Mouse (Mus musculus): ENCODE data around the gene Dbh. TPM values are rescaled to one million over a fixed set of nuclear protein-coding genes. Genes with fewer than 3 reads are reported as not detected.

The Dbh gene
- polyA plus RNA-seq, 1 experiment from 2014 or later = 0.69 TPM

DNA sequence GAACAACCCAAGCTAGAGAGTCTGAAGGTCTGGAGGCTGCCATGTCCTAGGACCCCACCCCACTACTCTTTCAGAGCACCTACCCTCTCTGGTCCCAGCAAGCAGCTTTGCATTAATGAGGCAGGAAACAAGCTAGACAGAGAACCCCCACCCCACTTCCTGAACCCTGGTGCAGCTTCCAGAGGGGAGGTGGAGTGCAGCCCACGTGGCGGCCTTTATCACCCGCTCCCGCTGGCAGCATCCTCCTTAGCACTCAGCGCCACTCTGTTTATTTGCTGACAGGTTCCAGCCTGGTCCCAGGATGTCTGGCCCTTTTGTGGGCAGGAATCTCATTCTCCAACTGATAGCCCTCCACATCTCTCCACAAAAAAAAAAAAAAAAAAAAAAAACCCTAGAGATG lies 44.8 kb downstream of the Dbh start:
- Histone ChIP-seq H3K9me3 (no peaks in the 10 kb centered on the region), H3K27me3 (ENCODE audit: insufficient read depth, poor library complexity, severe bottlenecking) (peaks cover 17% of the 10 kb centered on the region; the same call in 1 of the 2 replicates), H3K4me3 (peak overlapping the region; percentile 27; the same call in 1 of the 2 replicates), H3K36me3 (no peaks in the 10 kb centered on the region), H3K4me1 (peaks cover 86% of the 10 kb centered on the region), H3K27ac (peak overlapping the region; percentile 90)
- peak; percentile 87 for DNase-seq (ENCODE audit: low spot score)
- 10% methylated on average over 5 of the region's 5 CpGs for WGBS

GRCm38 (mm10) chr2:27210255-27210654 lies 45.2 kb downstream of the Dbh start:
- Histone ChIP-seq H3K36me3 (no peaks in the 10 kb centered on the region), H3K9me3 (no peaks in the 10 kb centered on the region), H3K27me3 (ENCODE audit: insufficient read depth, poor library complexity, severe bottlenecking) (peaks cover 17% of the 10 kb centered on the region; the same call in 1 of the 2 replicates), H3K27ac (peak overlapping the region; percentile 90), H3K4me1 (peaks cover 90% of the 10 kb centered on the region), H3K4me3 (no peak overlapping the region)
- DNase-seq (ENCODE audit: low spot score) = no peak
- 35% methylated on average over 7 of the region's 7 CpGs for WGBS

DNA sequence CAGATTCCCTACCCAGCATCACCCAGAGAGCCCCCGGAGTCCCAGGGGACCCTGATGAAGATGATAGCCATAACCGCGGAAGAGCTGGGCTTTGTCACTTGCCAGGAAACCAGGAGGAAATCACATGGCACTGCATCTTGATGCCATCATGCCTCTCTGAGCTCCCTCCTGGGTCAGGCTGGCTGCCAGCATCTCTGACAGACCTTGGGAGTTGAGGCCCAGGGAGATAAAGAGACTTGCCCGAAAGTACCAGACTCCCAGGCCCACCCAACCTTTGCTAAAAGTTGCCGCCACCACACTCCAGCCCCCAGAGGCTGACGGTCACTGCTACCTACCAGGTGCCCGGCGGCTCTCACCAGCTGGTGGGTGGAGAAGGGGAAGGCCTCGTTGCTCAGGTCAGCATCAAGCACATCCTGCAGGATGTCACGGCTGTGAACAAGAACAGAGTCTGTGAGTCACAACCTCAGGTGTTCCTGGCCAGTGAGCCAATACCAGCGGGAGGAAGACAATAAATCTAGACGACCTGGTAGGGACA lies 45.7 kb downstream of the Dbh start:
- H3K4me3 ChIP-seq = no peak overlapping the region
- H3K4me1 ChIP-seq = peaks cover 87% of the 10 kb centered on the region
- 73% methylated on average over 12 of the region's 12 CpGs for WGBS
- no peak for DNase-seq (ENCODE audit: low spot score)
- H3K36me3 ChIP-seq = no peaks in the 10 kb centered on the region
- no peaks in the 10 kb centered on the region for H3K9me3 ChIP-seq
- peak overlapping the region; percentile 90 for H3K27ac ChIP-seq
- H3K27me3 ChIP-seq (ENCODE audit: insufficient read depth, poor library complexity, severe bottlenecking) = peaks cover 17% of the 10 kb centered on the region; the same call in 1 of the 2 replicates

GRCm38 (mm10) chr2:27211966-27212893 lies 47.2 kb downstream of the Dbh start:
- 64% methylated on average over 8 of the region's 8 CpGs for WGBS
- H3K4me1 ChIP-seq = peaks cover 78% of the 10 kb centered on the region

GRCm38 (mm10) chr2:27215537-27215936 lies 50.5 kb downstream of the Dbh start:
- Histone ChIP-seq H3K4me1 (peaks cover 78% of the 10 kb centered on the region), H3K27ac (peak overlapping the region; percentile 90; the same call in 1 of the 2 replicates)
- WGBS = 81% methylated on average over 2 of the region's 2 CpGs

More at GRCm38 (mm10) chr2:27211966-27212893, 47.2 kb downstream of the Dbh start:
- DNase-seq (ENCODE audit: low spot score) = no peak
- Histone ChIP-seq H3K27ac (peak overlapping the region; percentile 90), H3K4me3 (no peak overlapping the region), H3K9me3 (no peaks in the 10 kb centered on the region), H3K27me3 (ENCODE audit: insufficient read depth, poor library complexity, severe bottlenecking) (peaks cover 17% of the 10 kb centered on the region; the same call in 1 of the 2 replicates), H3K36me3 (no peaks in the 10 kb centered on the region)

DNA sequence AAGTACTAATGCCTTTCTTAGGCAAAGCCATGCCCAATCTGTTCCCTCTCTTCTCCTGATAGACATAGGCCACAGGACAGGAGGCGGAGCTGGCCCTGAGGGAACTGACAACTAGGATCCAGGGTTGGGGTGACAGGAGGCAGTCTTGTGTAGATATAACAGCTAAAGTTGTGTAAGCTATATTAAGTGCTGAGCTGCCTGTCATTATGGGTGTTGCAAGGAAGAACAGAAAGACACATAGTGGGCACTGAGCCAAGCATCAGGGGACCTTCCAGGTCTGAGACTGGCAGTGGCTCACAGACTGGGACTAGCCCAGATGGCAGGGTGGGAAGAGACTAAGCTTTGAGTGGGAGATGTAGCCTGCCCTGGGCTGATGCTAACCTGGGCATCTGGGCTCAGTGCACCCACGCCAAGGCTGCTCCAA lies 53.1 kb downstream of the Dbh start:
- 64% methylated on average over 2 of the region's 2 CpGs for WGBS
- peak; percentile 85 for DNase-seq (ENCODE audit: low spot score)
- H3K27ac ChIP-seq = peak overlapping the region; percentile 72; the same call in 1 of the 2 replicates
- H3K4me3 ChIP-seq = no peak overlapping the region
- H3K9me3 ChIP-seq = no peaks in the 10 kb centered on the region
- H3K4me1 ChIP-seq = peaks cover 55% of the 10 kb centered on the region
- no peaks in the 10 kb centered on the region for H3K36me3 ChIP-seq
- H3K27me3 ChIP-seq (ENCODE audit: insufficient read depth, poor library complexity, severe bottlenecking) = peaks cover 10% of the 10 kb centered on the region

More at GRCm38 (mm10) chr2:27215537-27215936, 50.5 kb downstream of the Dbh start:
- Histone ChIP-seq H3K36me3 (no peaks in the 10 kb centered on the region), H3K9me3 (no peaks in the 10 kb centered on the region), H3K27me3 (ENCODE audit: insufficient read depth, poor library complexity, severe bottlenecking) (peaks cover 8% of the 10 kb centered on the region; the same call in 1 of the 2 replicates), H3K4me3 (no peak overlapping the region)
- DNase-seq (ENCODE audit: low spot score) = no peak

DNA sequence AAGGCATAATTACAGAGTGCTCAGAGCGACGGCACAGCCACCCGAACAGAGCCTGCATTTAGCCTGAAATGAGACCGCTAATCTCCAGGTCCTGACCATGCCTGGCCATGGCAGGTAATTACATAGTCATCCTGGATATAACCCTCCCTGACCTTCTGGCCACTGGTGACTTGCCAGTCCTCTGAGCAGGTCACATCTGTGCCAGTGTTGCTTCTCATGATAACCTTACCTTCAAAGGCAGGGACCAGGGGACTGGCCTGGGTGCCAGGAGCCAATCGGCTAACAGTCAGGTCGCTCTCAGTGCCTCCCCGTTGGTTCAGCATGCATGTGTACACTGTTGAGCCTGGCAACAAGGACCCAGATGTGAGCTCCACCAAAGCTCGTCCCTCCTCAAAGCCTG lies 53.5 kb downstream of the Dbh start:
- Histone ChIP-seq H3K36me3 (no peaks in the 10 kb centered on the region), H3K27ac (peak overlapping the region; percentile 72; the same call in 1 of the 2 replicates), H3K4me1 (peaks cover 51% of the 10 kb centered on the region), H3K9me3 (no peaks in the 10 kb centered on the region), H3K4me3 (no peak overlapping the region), H3K27me3 (ENCODE audit: insufficient read depth, poor library complexity, severe bottlenecking) (peaks cover 10% of the 10 kb centered on the region)
- WGBS = 81% methylated on average over 8 of the region's 8 CpGs
- DNase-seq (ENCODE audit: low spot score) = no peak

DNA sequence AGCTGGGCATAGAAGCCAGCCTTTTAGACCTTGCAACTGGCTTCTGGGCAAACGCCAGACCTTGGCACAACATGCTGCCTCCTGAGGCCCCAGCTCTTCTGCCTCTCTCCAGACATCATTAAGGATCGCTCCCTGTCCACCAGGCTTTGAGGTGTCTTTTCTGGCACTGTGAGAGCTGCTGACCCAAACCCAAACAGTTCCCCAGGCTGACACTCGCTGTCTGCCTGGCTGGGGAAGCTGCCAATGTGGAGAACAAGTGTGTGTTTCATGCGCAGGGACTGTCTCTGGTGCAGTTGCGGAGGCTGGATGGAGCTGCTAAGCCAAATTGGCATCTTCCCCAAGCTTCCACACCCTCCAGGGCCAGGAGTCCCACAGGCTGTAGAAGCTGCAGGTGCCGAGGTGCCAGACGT lies 58.0 kb downstream of the Dbh start:
- H3K9me3 ChIP-seq = no peaks in the 10 kb centered on the region
- H3K27ac ChIP-seq = peak overlapping the region; percentile 14; the same call in 1 of the 2 replicates
- H3K27me3 ChIP-seq (ENCODE audit: insufficient read depth, poor library complexity, severe bottlenecking) = peaks cover 12% of the 10 kb centered on the region
- peaks cover 45% of the 10 kb centered on the region for H3K4me1 ChIP-seq
- DNase-seq (ENCODE audit: low spot score) = no peak
- H3K4me3 ChIP-seq = no peak overlapping the region
- no peaks in the 10 kb centered on the region for H3K36me3 ChIP-seq
- WGBS = 85% methylated on average over 7 of the region's 7 CpGs

DNA sequence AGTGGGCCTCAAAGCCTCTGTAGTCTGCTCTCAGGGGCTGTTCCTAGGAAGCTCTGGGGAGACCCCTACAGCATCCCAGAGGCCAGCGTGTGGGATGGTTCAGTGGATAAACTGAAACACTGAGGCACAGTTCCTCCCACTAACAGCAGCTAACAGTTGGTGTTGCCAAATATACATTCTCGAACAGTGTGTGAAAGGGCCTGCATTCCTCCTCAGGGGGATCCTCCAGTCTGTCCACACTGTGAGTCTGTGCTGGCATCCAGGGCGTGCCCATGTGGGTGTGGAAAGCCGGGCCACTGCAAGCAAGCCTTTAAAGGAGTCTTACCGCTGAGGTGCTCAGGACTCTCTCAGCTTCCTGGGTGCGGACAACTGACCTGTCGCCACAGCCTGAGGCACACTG lies 61.5 kb downstream of the Dbh start:
- Histone ChIP-seq H3K4me1 (peaks cover 30% of the 10 kb centered on the region), H3K27me3 (ENCODE audit: insufficient read depth, poor library complexity, severe bottlenecking) (peaks cover 31% of the 10 kb centered on the region), H3K27ac (peak overlapping the region; percentile 56), H3K4me3 (no peak overlapping the region), H3K36me3 (no peaks in the 10 kb centered on the region), H3K9me3 (no peaks in the 10 kb centered on the region)
- 58% methylated on average over 7 of the region's 7 CpGs for WGBS
- DNase-seq (ENCODE audit: low spot score) = no peak

DNA sequence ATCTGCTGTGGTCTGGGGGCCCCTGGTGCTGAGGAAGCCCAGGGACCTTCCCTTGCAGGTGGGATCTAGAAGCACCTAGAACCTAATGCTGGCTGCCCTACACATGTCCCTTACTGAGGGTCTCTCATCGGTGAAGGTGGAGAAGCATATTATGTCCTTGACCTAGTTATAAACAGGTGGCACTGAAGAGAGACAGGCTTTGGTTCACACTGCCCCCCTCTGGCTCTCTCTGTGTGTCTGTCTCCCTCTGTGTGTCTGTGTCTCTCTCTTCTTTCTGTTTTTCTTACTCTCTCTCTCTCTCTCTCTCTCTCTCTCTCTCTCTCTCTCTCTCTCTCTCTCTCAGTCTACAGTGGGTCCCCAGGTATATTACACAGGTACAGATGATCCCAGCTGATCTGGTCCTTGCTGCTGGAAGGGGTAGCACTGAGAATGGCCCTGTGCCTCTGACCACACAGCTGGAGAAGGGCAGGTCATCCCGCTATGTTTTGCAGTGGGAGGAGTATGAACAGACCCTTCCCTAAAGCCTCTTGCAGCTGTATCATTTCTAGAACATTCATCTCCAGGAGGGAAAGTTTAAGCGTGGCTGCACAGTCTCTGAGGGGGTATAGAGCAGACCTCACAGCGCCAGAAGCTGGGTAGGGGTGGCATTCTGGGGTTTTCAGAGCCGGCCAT lies 63.9 kb downstream of the Dbh start:
- no peak for DNase-seq (ENCODE audit: low spot score)
- no peak overlapping the region for H3K27ac ChIP-seq
- H3K36me3 ChIP-seq = no peaks in the 10 kb centered on the region
- WGBS = 74% methylated on average over 5 of the region's 5 CpGs
- peaks cover 31% of the 10 kb centered on the region for H3K27me3 ChIP-seq (ENCODE audit: insufficient read depth, poor library complexity, severe bottlenecking)
- peaks cover 52% of the 10 kb centered on the region for H3K4me1 ChIP-seq
- no peak overlapping the region for H3K4me3 ChIP-seq
- H3K9me3 ChIP-seq = no peaks in the 10 kb centered on the region

GRCm38 (mm10) chr2:27229481-27230105 lies 64.6 kb downstream of the Dbh start:
- Histone ChIP-seq H3K9me3 (no peaks in the 10 kb centered on the region), H3K36me3 (no peaks in the 10 kb centered on the region), H3K27me3 (ENCODE audit: insufficient read depth, poor library complexity, severe bottlenecking) (peaks cover 37% of the 10 kb centered on the region), H3K27ac (peak overlapping the region; percentile 10; the same call in 1 of the 2 replicates), H3K4me3 (no peak overlapping the region), H3K4me1 (peaks cover 51% of the 10 kb centered on the region)
- DNase-seq (ENCODE audit: low spot score) = no peak
- WGBS = 92% methylated on average over 2 of the region's 2 CpGs

DNA sequence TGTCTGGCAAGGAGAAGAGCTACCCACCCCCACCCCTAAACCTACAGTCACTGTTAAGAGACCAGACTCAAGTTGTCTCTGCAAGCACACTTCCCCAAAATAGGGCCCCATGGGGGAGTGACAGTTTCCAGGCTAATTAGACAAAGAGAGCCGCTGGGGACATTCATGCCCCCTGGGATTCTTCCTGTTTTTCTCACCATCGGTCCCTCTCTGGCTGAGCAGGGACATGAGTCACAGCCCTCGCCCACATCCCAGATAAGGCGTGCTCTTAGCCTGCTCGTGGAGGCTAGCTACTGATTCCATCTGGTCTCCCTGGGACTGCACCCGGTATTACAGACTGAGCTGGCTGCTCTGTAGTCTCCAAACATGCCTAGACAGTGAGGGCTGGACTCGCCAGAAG lies 67.3 kb downstream of the Dbh start:
- peaks cover 54% of the 10 kb centered on the region for H3K27me3 ChIP-seq (ENCODE audit: insufficient read depth, poor library complexity, severe bottlenecking)
- DNase-seq (ENCODE audit: low spot score) = no peak
- H3K36me3 ChIP-seq = no peaks in the 10 kb centered on the region
- H3K9me3 ChIP-seq = no peaks in the 10 kb centered on the region
- H3K4me3 ChIP-seq = no peak overlapping the region
- 10% methylated on average over 7 of the region's 7 CpGs for WGBS
- H3K27ac ChIP-seq = peak overlapping the region; percentile 50; the same call in 1 of the 2 replicates
- peaks cover 25% of the 10 kb centered on the region for H3K4me1 ChIP-seq

All from heart, embryonic 10.5 days (tissue).